Mouse (Mus musculus): ENCODE data around the gene Magea3. TPM values are rescaled to one million over a fixed set of nuclear protein-coding genes. Genes with fewer than 3 reads are reported as not detected.
"Not testable (repeated sequence)": the region's sequence is repeated elsewhere in the genome, so short reads cannot be mapped to it uniquely, and the experiment has no call there.

Gene Magea3
- 0.43 and 0.57 TPM in 2 replicates for polyA plus RNA-seq (2012; rRNA removed)

- H3K27me3 ChIP-seq (ENCODE audit: control insufficient read depth, insufficient read depth, low read length); H3K4me1 ChIP-seq (ENCODE audit: control insufficient read depth, insufficient read depth, low read length); H3K27ac ChIP-seq (ENCODE audit: control insufficient read depth, insufficient read depth, low read depth, low read length); H3K4me3 ChIP-seq (ENCODE audit: control insufficient read depth, low read depth, low read length); H3K36me3 ChIP-seq (ENCODE audit: control insufficient read depth, insufficient read depth, low read length): not testable (repeated sequence)
Measured at GRCm38 (mm10) chrX:154949405-154949804, at the start of gene Magea3. Gene Magea3 (minus strand): TSS chrX:154949505.

- peak within 1 kb of the TSS; percentile 13; the same call in 1 of the 2 replicates for H3K4me3 ChIP-seq (ENCODE audit: control insufficient read depth, low read depth, low read length)
- H3K36me3 ChIP-seq (ENCODE audit: control insufficient read depth, insufficient read depth, low read length); H3K27me3 ChIP-seq (ENCODE audit: control insufficient read depth, insufficient read depth, low read length); H3K27ac ChIP-seq (ENCODE audit: control insufficient read depth, insufficient read depth, low read depth, low read length); H3K4me1 ChIP-seq (ENCODE audit: control insufficient read depth, insufficient read depth, low read length): not testable (repeated sequence)
Measured at GRCm38 (mm10) chrX:154995750-154996149, 46.4 kb upstream of the Magea3 start, which contains the start of gene Magea8. Gene Magea8 (minus strand): TSS chrX:154995850.

- not testable (repeated sequence) for H3K27me3 ChIP-seq (ENCODE audit: control insufficient read depth, insufficient read depth, low read length); H3K4me3 ChIP-seq (ENCODE audit: control insufficient read depth, low read depth, low read length); H3K4me1 ChIP-seq (ENCODE audit: control insufficient read depth, insufficient read depth, low read length); H3K27ac ChIP-seq (ENCODE audit: control insufficient read depth, insufficient read depth, low read depth, low read length); H3K36me3 ChIP-seq (ENCODE audit: control insufficient read depth, insufficient read depth, low read length)
Measured at GRCm38 (mm10) chrX:154935887-154936286, 13.4 kb downstream of the Magea3 start, which contains the start of gene Magea6. Gene Magea6 (minus strand): TSS chrX:154935987.

Other genes starting within 250 kb of the Magea3 start
- gene Cldn34b1, start 59.2 kb downstream of the Magea3 start, polyA plus RNA-seq (2012; rRNA removed) = 12.9 and 17.2 TPM in 2 replicates
- 0.22 and 0.31 TPM in 2 replicates for gene Magea6, start 13.5 kb downstream of the Magea3 start, polyA plus RNA-seq (2012; rRNA removed)
- 0.69 and 1.2 TPM in 2 replicates for gene Magea8, start 46.3 kb upstream of the Magea3 start, polyA plus RNA-seq (2012; rRNA removed)
- gene Magea5, start 113.6 kb upstream of the Magea3 start, polyA plus RNA-seq (2012; rRNA removed) = 0.72 and 0.77 TPM in 2 replicates
- not detected in 2 replicates for gene Magea1, start 140.3 kb upstream of the Magea3 start, polyA plus RNA-seq (2012; rRNA removed)
- gene Magea2, start 144.2 kb upstream of the Magea3 start, polyA plus RNA-seq (2012; rRNA removed) = 0.32 and 0.65 TPM in 2 replicates
- 14.5 and 24.1 TPM in 2 replicates for gene Cldn34b2, start 178.9 kb upstream of the Magea3 start, polyA plus RNA-seq (2012; rRNA removed)